Mouse (Mus musculus) lung, postnatal 10 days (tissue): ENCODE results near the gene Slc22a14.
A peak's percentile ranks its signal among the peaks of the same experiment; 100 is the strongest.

Source experiments
- DNase-seq: peaks from one replicate; pipeline ENCODE4 v3.0.0; 2021

The Slc22a14 gene

GRCm38 (mm10) chr9:119192202-119192990, 173.0 kb downstream of the Slc22a14 start:
- DNase-seq, result peak; percentile 52

GRCm38 (mm10) chr9:119181241-119181728, 184.1 kb downstream of the Slc22a14 start:
- peak; percentile 89 for DNase-seq

GRCm38 (mm10) chr9:119179292-119179691, 186.1 kb downstream of the Slc22a14 start:
- no peak for DNase-seq

- no peak for DNase-seq
Measured at GRCm38 (mm10) chr9:119167608-119168007, 197.7 kb downstream of the Slc22a14 start.

GRCm38 (mm10) chr9:119165548-119165947, 199.8 kb downstream of the Slc22a14 start:
- no peak for DNase-seq

- DNase-seq, result no peak
Measured at GRCm38 (mm10) chr9:119164743-119165142, 200.6 kb downstream of the Slc22a14 start.

GRCm38 (mm10) chr9:119160689-119161088, 204.7 kb downstream of the Slc22a14 start:
- DNase-seq, result no peak

GRCm38 (mm10) chr9:119158861-119159260, 206.5 kb downstream of the Slc22a14 start, which contains the start of gene Gm47289:
Gene Gm47289, plus strand, starts transcription at chr9:119159161.
- no peak for DNase-seq

GRCm38 (mm10) chr9:119156278-119157201, 208.8 kb downstream of the Slc22a14 start, which contains the start of gene Acaa1b:
Gene Acaa1b, minus strand, starts transcription at chr9:119157093.
- DNase-seq, result peak; percentile 90

GRCm38 (mm10) chr9:119155826-119156225, 209.5 kb downstream of the Slc22a14 start:
- no peak for DNase-seq

GRCm38 (mm10) chr9:119155416-119155815, 209.9 kb downstream of the Slc22a14 start:
- DNase-seq, result no peak

- DNase-seq, result no peak
Measured at GRCm38 (mm10) chr9:119151751-119152150, 213.6 kb downstream of the Slc22a14 start.

- DNase-seq, result peak; percentile 68
Measured at GRCm38 (mm10) chr9:119149601-119150000, 215.8 kb downstream of the Slc22a14 start.

GRCm38 (mm10) chr9:119146098-119146770, 219.1 kb downstream of the Slc22a14 start:
- no peak for DNase-seq

- no peak for DNase-seq
Measured at GRCm38 (mm10) chr9:119145638-119146037, 219.7 kb downstream of the Slc22a14 start.

GRCm38 (mm10) chr9:119145137-119145536, 220.2 kb downstream of the Slc22a14 start:
- no peak for DNase-seq

- DNase-seq, result no peak
Measured at GRCm38 (mm10) chr9:119144696-119145095, 220.7 kb downstream of the Slc22a14 start.

GRCm38 (mm10) chr9:119143372-119143771, 222.0 kb downstream of the Slc22a14 start:
- DNase-seq, result no peak

GRCm38 (mm10) chr9:119142066-119142465, 223.3 kb downstream of the Slc22a14 start:
- DNase-seq, result no peak

GRCm38 (mm10) chr9:119138836-119139235, 226.5 kb downstream of the Slc22a14 start:
- no peak for DNase-seq

- DNase-seq, result no peak
Measured at GRCm38 (mm10) chr9:119130692-119131091, 234.7 kb downstream of the Slc22a14 start.

- no peak for DNase-seq
Measured at GRCm38 (mm10) chr9:119128436-119129181, 236.7 kb downstream of the Slc22a14 start.
